Mouse (Mus musculus): ENCODE data around the gene Cntn4. TPM values are rescaled to one million over a fixed set of nuclear protein-coding genes. Genes with fewer than 3 reads are reported as not detected.

The Cntn4 gene
- polyA plus RNA-seq, 1 experiment: not detected

- no peak for TF ChIP-seq GATA1 (IDR thresholded peaks at IDR 0.05; ENCODE audit: low read length)
Measured at GRCm38 (mm10) chr6:106237046-106237948, 559.8 kb downstream of the Cntn4 start.

DNA sequence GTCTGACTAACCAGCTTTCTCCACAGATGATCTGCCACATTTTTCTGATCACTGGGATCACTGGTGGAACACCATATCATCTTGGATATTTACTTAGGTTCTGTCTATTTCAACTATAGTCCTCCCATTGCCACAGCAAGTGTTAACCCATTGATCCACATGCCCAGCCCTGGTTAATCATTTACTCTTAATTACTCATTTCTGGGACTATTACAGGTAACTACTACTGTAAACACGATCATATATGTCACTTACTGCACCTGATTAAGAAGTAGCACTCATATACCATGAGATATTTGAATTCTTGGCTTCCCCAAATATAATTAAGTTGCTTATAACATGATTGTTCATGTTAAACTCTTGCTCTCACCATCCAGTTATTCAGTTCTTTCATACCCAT, 564.1 kb downstream of the Cntn4 start:
- TF ChIP-seq GATA1 (IDR thresholded peaks at IDR 0.05; ENCODE audit: low read length): no peak

- no peak for TF ChIP-seq GATA1 (IDR thresholded peaks at IDR 0.05; ENCODE audit: low read length)
Measured at GRCm38 (mm10) chr6:106263396-106263795, 585.9 kb downstream of the Cntn4 start.

DNA sequence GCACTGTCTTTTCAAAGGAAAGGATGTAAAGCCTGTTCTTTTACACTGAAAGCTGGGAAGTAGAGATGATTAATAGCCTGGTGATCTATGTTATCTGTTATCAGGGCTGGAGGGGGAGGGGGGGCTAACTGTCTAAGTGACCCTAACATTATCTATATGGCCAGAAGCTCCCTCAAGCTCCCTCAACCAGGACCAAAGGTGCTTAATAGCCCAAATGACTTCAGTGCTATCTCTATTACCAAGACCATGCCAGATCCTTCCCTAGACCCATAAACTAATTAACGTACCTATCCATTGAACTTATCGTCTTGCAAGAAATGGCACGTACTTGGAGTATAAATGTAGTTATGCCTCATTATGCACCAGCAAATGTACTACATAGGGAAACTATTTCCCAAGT, 588.0 kb downstream of the Cntn4 start:
- TF ChIP-seq GATA1 (IDR thresholded peaks at IDR 0.05; ENCODE audit: low read length): no peak

- no peak for TF ChIP-seq GATA1 (IDR thresholded peaks at IDR 0.05; ENCODE audit: low read length)
Measured at GRCm38 (mm10) chr6:106266304-106266703, 588.8 kb downstream of the Cntn4 start.

- no peak for TF ChIP-seq GATA1 (IDR thresholded peaks at IDR 0.05; ENCODE audit: low read length)
Measured at GRCm38 (mm10) chr6:106268723-106269122, 591.3 kb downstream of the Cntn4 start.

GRCm38 (mm10) chr6:106277139-106277538, 599.7 kb downstream of the Cntn4 start:
- TF ChIP-seq GATA1 (IDR thresholded peaks at IDR 0.05; ENCODE audit: low read length): no peak

GRCm38 (mm10) chr6:106281621-106282020, 604.2 kb downstream of the Cntn4 start:
- no peak for TF ChIP-seq GATA1 (IDR thresholded peaks at IDR 0.05; ENCODE audit: low read length)

DNA sequence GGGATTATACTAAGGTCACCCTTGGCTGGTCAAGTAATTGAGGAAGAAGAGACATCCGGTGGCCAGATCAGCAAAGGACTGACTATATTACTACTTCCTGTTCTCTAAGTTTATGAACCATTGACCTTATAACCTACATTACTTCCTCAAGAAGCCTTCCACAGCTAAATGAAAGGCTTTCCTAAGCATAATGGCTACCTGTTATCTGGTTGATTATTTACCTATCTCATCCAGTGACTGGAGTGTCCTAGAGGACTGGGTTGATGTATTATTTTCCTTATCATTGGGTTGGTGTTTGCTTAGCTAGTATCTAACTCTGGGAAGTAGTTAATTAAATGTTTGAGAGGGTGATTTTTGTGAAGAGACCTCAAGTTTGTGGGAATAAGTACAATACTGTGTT, 606.4 kb downstream of the Cntn4 start:
- TF ChIP-seq GATA1 (IDR thresholded peaks at IDR 0.05; ENCODE audit: low read length): no peak

GRCm38 (mm10) chr6:106299451-106299850, 622.0 kb downstream of the Cntn4 start:
- no peak for TF ChIP-seq GATA1 (IDR thresholded peaks at IDR 0.05; ENCODE audit: low read length)

DNA sequence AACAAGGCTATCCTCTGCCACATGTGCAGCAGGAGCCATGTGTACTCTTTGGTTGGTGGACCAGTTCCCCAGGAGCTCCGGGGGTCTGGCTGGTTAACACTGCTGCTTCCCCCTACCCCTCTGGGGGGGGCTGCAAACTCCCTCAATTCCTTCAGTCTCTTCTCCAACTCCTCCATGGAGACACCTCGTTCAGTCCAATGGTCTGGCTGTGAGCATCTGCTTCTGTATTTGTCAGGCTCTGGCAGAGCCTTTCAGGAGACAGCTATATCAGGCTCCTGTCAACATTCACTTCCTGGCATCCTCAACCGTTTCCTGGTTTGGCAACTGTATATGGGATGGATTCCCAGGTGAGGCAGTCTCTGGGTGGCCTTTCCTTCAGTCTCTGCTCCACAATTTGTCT, 622.7 kb downstream of the Cntn4 start:
- TF ChIP-seq GATA1 (IDR thresholded peaks at IDR 0.05; ENCODE audit: low read length): no peak

DNA sequence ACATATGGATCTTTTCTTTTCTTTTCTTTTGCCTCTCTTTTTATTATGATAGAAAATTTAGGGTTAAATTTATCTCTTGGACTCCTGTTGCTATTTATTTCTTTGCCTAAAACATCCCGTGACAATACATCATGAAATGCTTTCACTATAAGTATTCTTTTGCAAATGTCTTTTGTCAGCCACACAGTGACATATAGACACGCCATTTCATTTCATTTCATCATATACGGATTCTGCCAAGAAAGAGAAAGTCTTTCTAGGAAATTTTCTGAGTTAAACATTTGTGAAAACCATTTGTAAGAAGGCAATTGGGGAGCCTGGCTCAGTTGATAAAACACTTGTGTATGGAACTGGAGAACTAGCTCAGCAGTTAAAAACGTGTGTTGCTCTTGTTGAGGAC, 625.0 kb downstream of the Cntn4 start:
- no peak for TF ChIP-seq GATA1 (IDR thresholded peaks at IDR 0.05; ENCODE audit: low read length)

- no peak for TF ChIP-seq GATA1 (IDR thresholded peaks at IDR 0.05; ENCODE audit: low read length)
Measured at GRCm38 (mm10) chr6:106328987-106329386, 651.5 kb downstream of the Cntn4 start.

DNA sequence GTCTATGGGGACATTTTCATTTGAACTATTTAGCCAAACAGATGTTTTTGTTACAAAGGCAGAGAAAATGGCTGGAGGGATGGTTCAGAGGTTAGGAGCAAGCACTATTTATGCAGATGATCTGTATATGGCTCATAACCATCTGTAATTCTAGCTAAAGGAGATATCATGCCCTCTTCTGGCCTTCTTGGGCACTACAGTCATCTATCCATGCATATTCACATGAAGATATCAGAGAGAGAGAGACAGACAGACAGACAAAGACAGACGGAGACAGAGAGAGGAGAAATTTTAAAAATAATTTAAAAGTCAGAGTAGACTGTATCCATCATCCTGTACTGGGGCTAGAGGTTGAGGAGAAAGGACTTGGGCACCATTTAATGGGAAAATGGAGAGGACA, 652.2 kb downstream of the Cntn4 start:
- no peak for TF ChIP-seq GATA1 (IDR thresholded peaks at IDR 0.05; ENCODE audit: low read length)

DNA sequence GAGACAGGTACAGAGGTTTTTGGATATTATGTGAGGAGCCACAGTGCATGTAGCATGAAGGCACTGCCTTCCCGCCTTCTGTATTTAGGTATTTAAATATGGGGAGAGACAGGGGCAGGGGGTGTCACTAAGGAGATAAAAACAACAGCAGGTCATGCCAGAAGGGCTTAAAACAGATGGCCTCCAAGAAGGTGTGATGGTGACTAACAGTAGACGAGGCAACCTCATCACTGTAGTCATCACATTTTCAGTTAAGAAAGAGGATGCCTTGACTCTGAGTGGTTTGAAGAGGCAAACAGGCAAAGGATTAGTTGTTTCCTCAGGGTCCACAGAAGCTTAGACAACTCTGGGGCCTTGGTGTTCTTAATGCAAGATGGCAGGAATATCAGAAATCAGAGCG, 655.0 kb downstream of the Cntn4 start:
- TF ChIP-seq GATA1 (IDR thresholded peaks at IDR 0.05; ENCODE audit: low read length): no peak

GRCm38 (mm10) chr6:106332933-106333332, 655.5 kb downstream of the Cntn4 start:
- TF ChIP-seq GATA1 (IDR thresholded peaks at IDR 0.05; ENCODE audit: low read length): no peak

- TF ChIP-seq GATA1 (IDR thresholded peaks at IDR 0.05; ENCODE audit: low read length): no peak
Measured at GRCm38 (mm10) chr6:106335066-106335465, 657.6 kb downstream of the Cntn4 start.

Data from G1E-ER4 (cell line).